Mouse (Mus musculus) C2C12 (cell line): ENCODE results near the gene Ctsq.

Source experiments
- CEBPB ChIP-seq: IDR thresholded peaks from one replicate; pipeline ENCODE4 v1.6.1; 2011; ENCODE audit warnings: low read depth, mild to moderate bottlenecking, control low read depth, moderate library complexity
- CTCF ChIP-seq: IDR thresholded peaks from one replicate; pipeline ENCODE4 v1.5.1; 2011; ENCODE audit not compliant: control insufficient read depth, insufficient read depth, insufficient read length
- FOSL1 ChIP-seq: IDR thresholded peaks from one replicate; pipeline ENCODE4 v1.8.0; 2011; ENCODE audit warnings: mild to moderate bottlenecking, low read length; ENCODE audit not compliant: poor library complexity, insufficient read depth, severe bottlenecking
- MAX ChIP-seq: IDR thresholded peaks from one replicate; pipeline ENCODE4 v1.6.1; 2011; ENCODE audit warnings: mild to moderate bottlenecking, control low read depth
- MYOD1 ChIP-seq: IDR thresholded peaks from one replicate; pipeline ENCODE4 v1.6.1; 2011; ENCODE audit warnings: low read depth; ENCODE audit not compliant: control insufficient read depth, insufficient read length
- MYOG ChIP-seq: IDR thresholded peaks from one replicate; pipeline ENCODE4 v1.6.1; 2011; ENCODE audit not compliant: control insufficient read depth, insufficient read length; ENCODE audit errors: extremely low read depth
- USF1 ChIP-seq: IDR thresholded peaks from one replicate; pipeline ENCODE4 v1.6.1; 2011; ENCODE audit warnings: low read depth, mild to moderate bottlenecking, control low read depth, moderate library complexity

DNA sequence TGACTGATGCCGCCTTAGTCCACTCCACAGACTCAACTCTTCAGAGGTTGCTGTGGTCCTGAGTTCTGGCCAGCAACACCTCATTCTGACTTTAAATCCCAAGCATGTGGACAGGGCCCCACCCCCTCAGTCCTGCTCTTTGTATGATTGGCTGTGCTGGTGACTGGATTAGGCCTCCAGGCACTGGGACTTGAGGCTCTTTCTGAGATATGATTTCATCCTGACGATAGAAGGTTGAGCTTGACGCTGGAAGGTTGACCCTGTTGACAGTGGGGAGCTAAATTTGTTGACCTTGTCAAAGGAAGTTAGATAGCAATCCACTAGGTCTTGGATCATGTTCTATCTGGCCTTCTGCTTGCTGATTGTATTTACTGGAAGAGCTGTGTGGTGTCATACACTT is 34.6 kb downstream of the Ctsq start, which contains the start of gene Ctsj:
- TF ChIP-seq CTCF (no peak), CEBPB (no peak), MYOD1 (no peak), MYOG (no peak), MAX (no peak), USF1 (no peak), FOSL1 (no peak)
